Mouse (Mus musculus): ENCODE data around the gene Hyal1.
"Not testable (repeated sequence)": the region's sequence is repeated elsewhere in the genome, so short reads cannot be mapped to it uniquely, and the experiment has no call there.

Gene Hyal1

DNA sequence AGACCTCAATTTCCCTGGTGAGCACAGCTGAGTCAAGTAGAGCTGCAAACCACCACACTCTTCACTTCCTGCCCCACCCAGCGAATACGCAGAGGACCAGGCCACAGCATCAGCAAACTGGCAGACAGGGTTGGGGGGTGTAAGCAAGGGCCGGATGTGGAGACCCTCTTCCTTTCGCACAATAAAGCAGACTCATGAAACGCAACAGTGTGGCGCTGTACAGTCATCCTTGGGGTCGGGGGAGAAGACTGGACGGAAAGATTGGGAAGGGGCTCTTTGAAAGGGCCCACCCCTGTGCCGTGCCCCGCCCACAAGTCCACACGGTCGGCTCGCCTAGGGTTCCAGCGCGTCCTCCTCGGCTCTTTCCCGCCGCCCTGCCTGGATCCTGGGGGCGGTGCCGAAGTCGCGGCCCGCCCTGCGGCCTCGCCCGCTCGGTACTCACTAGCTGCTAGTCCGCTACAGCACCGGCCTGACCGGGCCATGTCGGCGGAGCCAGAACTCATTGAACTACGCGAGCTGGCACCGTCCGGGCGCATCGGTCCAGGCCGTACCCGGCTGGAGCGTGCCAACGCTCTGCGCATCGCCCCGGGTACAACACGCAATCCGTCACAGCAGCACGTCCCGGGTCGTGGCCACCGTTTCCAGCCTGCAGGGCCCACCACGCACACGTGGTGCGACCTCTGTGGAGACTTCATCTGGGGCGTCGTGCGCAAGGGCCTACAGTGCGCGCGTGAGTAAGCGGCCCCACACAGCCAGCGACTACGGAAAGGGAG, 25.4 kb upstream of the Hyal1 start, which contains the start of gene Rassf1:
Gene Rassf1 (plus strand): TSS at position 439 of the 773 bp plus-strand sequence.
- DNase-seq: peak; percentile 85

DNA sequence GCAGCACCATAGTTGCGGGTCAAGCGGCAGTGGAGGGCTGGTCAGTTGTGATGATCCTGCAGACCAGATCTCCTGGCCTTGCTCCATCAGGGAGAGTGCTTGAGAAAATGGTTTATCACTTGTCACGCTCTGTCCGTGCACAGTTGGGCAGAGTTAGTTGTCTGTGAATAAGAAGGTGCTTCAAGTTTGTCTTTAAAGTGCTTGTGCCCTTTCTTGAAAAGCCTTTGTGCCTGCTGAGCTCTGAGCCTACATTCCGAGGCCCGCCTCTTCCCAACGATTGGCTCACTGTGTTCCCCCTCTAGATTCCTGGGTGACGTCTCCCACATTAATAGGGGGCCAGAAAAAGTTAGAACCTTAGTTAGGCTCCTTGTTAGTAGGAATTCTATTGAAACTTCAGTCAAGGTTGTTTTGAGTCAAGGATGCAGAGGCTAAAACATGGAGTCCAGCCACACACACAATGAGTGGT, 24.8 kb upstream of the Hyal1 start:
- DNase-seq: no peak

DNA sequence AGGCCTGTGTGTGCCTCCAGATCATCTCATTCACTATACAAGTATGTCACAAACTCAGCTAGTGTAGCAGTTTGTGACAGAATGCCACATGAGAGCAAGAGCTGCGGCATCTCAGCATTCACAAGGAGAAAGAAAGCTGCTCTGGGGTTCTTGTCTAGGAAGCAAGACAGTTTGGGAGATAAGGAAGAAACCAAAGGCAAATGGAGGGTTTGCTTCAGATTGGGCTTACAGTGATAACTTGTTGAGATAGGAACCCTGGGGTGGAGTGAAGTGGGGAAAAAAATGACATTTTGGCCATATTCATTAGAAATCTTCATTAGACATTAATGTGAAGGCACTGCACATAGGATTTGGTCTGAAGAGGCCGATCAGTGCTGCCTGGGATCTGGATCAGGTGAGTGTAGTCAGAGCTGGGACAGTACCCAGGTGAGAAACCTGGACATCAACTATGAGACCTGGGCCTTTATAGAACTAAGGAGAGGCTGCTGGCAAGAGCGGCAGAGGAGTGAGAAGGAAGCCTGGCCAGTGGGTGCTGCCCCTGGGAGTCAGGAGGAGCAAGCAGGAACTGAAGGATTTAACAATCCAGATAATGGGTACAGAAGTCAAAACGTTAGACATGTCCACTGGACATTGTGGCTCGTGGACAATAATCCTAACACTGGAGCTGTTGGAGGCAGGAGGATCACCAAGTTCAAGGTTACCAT, 23.9 kb upstream of the Hyal1 start:
- DNase-seq: no peak

DNA sequence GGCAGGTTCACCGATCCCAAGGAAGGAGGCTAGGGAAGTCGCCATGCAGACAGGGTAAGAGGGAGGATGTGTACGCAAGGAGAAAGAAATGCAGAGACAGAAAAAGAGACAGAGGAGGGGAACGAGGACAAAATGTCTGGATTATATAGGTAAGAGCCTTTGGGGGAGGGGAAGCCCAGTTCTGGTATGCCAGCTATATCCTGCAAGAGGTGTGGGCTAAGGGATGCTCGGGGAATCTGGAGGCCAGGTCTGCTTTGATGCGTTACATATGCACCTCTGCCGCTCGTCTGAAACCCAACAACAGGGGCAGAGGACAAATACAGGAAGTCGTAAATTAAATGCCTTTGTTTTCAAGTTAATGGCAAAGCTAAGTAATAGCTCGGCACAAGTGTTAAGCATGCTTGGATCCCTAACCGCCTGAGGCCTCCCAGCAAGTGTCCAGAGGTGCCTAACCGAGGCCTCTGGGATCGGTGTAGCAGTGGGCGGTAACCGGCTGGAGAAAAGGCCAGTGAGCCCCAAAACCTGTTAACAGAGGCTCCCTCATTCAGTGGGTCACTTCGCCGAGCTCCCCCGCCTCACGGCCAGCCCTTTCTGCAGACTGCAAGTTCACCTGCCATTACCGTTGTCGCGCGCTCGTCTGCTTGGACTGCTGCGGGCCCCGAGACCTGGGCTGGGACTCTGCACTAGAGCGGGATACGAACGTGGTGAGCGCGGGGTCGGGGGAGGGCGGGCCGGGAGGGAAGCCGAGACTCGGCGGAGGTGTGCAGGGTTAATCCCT, 23.0 kb upstream of the Hyal1 start:
- DNase-seq: peak; percentile 50

DNA sequence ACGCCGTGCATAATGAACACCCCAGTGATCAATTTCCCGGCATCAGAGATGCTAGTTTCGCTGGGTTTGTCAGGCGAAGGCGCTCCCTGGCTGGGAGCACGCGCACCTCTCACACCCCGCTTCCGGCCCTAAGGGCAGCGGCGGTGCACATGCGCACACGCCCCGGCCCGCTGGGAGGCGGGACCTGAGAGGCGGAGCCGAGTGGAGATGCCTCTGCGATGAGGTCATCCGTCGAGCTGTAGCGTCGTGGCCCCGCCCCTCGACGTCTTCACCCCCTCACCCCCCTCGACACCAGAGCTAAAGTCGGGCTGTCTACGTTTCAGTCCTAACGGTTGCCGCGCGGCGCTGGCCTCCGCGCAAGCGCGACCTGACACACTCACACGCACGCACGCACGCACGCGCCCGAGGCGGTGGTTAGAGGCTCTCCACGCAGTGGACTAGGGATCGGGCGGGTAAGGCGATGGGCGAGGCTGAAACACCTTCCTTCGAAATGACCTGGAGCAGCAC, 22.4 kb upstream of the Hyal1 start:
- peak; percentile 99 for DNase-seq

DNA sequence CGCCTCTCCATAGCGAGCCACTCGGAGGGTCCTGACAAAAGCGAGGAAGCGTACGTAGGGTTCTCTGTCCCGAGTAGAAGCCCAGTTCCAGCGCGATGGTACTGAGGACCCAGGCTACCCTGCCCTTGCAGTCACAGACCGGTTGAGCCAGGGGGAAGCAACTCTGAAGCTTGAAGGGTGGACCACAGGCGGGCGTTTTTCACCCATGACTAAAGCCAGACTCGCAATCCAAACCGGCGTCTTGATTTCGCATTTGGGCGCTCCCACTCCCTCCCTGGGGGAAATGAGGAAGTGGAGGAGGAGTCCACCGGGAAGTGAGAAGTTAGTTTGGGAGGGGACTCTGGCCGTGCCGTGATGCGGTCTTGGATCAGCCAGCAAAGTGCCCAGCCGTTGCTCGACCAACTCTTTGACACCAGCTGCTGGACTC, 21.7 kb upstream of the Hyal1 start:
- peak; percentile 72 for DNase-seq

DNA sequence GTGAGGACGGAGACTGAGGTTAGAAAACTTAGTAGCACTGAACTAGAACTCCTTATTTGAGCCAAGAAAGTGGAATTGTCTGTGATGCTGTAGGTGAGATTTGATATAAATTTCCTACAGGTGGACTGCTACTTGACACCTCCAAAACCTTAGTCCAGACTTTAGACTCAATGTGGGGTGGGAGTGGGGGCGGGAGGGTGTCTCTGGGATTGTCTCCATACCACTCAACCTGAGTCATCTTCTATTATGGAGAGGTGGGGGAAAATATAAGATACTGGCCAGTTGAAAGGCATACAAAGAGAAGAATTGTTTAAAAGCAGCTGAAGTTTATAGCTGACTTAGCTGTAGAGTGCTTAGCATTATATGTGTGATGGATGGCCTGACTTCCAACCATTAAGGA, 21.0 kb upstream of the Hyal1 start:
- DNase-seq: no peak

DNA sequence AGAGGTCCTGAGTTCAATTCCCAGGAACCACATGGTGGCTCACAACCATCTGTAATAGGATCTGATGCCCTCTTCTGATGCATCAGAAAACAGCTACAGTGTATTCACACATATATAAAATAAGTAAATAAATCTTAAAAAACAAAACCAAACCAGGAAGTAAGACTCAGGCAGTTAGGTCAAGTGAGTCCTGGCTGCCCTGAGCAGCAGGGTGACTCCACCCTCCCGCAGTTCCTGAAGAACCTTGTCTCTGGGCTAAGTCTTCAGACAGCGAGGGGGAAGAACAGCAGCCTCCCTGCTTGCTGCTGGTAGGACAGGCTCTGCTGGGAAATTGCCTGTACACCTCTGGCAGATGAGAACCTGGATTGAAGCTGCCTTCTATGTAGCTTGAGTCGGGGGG, 20.4 kb upstream of the Hyal1 start:
- DNase-seq: no peak

DNA sequence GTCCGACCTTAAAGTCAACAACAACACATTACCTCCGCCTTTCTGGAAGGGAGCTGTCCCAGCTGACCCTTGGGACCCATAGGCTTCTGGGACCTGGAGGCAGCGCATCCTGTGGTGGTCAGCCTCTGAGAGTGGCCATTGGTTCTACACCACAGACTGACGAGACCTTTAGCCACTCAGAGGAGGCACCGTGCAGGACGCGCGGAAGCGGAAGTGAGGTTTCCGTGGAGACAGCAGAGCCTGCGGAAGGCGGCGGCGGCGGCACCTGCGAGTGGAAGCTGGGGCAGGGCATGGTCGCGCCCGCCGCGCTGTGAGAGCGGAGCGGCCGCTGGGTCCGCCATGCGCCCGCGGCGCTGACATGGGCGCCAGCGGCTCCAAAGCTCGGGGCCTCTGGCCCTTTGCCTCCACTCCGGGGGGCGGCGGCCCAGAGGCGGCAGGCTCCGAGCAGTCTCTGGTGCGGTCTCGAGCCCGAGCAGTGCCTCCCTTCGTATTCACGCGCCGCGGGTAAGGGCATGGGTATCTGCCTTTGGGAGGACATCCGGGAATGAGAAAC, 13.6 kb upstream of the Hyal1 start, which contains the start of gene Tusc2:
Gene Tusc2 (plus strand): TSS at position 227 of the 553 bp plus-strand sequence.
- peak; percentile 96 for DNase-seq

DNA sequence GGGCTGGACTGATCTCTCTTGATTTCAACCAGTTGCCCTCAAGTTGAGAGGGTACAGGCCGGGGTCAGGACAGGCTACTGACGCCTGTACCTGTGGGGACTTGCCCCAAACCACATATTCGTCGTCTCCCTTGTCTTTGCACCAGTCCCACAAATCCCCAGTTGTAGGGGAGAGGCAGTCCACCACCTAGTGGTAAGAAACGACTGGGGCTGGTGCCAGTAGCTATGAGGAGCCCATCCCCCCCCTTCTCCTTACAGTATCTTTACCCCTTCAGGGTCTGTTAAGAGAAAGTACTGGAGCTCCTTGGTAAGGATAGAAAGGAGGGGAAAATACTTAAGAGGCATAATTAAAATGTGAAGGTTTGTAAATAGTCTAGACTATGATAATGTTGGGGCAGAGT, 11.2 kb upstream of the Hyal1 start:
- not testable (repeated sequence) for DNase-seq

DNA sequence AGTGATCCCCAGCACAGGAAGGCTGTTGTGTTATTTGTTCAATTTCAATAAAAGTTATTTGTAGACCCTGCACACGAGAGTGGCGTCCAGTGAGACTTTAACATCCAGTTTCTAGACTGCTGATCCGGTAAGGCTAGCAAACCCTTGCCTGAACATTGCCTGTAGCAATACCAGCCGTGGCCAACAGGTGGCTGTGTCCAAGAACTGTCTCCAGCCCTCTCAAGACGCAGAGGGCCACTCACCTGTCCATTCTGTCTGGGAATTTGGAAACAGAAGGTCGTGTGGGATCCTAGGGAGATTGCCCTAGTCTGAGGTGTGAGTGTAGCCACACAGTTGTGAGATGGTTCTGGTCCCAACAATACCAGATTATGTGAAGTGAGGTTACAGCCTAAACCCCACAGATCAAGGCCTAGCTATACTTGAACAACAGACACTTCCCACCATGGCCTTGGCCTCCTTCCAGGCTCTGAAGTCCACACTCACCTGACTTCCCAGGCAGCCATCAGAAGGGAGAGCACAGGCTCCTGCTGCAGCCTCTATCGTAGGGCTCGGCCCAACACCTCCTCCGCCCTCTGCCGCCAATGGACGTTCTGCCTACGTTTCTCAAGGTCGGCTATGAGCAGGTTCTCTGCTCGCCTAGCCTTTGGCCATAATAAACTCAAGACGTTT, 10.6 kb upstream of the Hyal1 start:
- DNase-seq: peak; percentile 81

DNA sequence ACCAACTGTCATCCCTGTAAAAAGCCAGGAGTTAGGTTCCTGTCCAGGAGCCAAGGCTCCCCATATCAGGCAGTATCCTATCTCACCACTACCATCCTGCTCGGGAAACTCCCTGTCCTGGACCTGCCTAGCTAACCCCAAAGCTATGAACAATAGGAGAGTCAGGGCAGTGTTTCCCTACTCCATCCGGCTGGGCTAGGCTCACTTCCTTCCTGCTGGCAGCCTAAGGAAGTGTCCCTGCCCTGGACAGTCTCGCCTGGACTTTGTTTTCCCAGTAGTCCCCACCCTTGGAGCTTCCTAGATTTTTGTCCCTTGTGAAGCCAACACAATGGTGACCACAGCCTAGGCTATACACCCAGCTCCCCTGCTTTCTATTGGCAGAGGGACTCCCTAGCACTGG, 9.9 kb upstream of the Hyal1 start:
- DNase-seq: no peak

DNA sequence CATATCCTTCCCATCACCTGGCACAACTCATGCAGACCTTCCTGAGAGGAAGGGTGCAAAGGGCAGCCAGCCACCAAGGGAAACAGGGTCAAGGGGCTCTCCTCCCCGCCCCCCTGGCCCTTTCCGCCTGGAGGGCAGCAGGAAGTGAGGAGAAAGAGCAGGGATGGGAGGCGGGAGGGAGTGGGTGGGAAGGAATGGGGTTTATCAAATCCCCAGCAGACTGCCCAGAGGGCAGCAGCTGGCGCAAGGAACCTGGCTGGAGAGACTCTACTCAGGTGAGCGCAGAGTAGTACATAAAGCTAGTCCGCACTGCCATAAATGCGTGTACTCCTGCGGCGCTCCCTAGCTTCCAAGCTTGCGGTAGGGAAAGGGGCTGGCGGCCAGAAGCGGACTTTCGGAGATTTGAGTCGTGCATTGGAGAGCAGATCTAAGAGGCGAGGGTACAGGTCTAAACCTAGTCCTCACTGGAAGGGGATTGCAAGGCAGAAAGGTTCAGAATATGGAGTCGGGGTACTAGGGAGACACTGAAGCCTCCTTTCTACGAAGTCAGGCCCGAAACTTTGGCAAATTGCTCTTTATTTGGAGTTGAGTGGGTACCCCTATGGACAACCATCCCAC, 8.9 kb upstream of the Hyal1 start, which contains the start of gene Hyal2:
Gene Hyal2 (plus strand): TSS at position 244 of the 618 bp plus-strand sequence.
- DNase-seq: peak; percentile 30

DNA sequence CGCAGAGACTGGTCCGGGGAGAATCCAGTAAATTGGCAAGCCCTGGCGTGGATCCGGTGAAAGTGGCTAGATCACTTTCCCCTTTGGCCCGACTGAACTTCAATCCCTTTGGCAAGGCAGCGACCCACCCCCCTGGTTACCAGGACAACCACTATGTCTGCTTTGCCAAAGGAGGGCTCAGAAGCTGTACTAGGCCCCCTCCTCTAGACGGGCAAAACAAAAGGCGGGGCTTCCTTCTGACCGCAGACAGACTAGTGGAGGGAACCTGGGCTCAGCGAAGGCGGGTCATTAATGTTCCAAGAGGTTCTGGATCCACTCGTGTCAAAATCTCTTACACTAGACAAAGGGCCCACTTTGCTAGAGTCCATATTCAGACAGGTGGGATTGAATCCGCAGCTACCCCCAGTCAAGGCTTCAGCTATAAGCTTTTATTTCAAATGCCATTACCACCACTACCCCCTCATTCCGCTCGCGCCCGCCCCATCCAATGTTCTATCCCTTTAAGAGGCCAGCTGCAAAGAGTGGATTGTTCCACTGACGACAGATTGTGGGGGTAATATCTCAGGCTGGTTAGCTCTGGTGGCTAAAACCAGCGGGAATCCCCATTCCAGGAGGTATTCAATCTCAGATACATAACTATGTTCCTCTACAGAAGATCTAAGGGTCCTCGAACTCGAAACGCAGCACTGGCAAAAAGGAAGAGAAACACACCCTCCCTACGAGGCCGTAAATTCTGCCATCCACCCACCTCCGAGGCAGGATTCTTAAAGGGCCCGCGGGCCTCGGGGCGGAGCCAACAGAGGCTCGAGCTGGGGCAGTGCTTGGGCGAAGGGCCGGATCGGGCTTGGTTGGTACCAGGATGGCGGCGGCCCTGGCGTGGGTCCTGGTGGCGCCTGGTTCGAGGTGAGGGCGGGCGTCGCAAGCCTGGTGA, 8.1 kb upstream of the Hyal1 start:
- peak; percentile 95 for DNase-seq

DNA sequence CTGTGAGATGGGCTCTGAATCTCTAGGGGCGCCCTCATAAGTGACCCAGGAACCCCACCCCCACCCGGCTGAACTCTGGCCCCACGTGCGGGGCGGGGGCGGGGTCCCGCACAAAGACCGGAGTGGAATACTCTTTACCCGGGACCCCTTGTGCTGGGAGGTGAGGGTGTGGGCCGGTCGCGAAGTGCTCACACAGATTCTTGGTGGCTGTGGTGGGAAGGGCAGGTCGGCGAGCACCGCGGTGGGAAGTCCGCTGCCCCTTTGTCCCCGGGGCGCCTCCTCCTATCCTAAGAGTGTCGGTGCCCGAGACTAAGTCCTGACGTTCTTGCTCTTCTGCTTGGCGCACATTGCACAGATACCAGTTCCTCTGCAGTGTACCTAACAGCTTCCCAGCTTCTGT, 7.5 kb upstream of the Hyal1 start:
- no peak for DNase-seq

DNA sequence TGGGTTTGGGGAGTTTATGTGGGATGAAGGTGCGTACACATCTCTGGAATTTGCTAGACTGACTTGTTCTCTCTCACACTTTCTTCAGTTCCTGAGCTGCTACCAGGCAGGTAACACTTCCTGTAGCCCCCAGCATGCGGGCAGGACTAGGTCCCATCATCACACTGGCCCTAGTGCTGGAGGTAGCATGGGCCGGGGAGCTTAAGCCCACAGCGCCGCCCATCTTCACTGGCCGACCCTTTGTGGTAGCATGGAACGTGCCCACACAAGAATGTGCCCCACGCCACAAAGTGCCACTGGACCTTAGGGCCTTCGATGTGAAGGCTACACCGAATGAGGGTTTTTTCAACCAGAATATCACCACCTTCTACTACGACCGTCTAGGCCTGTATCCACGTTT, 6.7 kb upstream of the Hyal1 start:
- no peak for DNase-seq

DNA sequence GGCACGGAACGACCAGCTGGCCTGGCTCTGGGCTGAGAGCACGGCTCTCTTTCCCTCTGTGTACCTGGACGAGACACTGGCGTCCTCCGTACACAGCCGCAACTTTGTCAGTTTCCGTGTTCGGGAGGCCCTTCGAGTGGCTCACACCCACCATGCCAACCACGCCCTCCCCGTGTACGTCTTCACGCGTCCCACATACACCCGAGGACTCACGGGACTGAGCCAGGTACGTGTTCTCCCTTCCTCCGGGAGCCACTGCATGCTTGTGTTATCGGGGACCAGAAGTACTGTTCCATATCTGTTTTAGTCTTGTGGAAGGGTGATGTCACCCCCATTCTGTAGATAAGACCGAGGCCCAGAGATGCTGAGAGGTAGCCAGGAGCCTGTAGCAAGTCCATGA, 5.9 kb upstream of the Hyal1 start:
- no peak for DNase-seq

DNA sequence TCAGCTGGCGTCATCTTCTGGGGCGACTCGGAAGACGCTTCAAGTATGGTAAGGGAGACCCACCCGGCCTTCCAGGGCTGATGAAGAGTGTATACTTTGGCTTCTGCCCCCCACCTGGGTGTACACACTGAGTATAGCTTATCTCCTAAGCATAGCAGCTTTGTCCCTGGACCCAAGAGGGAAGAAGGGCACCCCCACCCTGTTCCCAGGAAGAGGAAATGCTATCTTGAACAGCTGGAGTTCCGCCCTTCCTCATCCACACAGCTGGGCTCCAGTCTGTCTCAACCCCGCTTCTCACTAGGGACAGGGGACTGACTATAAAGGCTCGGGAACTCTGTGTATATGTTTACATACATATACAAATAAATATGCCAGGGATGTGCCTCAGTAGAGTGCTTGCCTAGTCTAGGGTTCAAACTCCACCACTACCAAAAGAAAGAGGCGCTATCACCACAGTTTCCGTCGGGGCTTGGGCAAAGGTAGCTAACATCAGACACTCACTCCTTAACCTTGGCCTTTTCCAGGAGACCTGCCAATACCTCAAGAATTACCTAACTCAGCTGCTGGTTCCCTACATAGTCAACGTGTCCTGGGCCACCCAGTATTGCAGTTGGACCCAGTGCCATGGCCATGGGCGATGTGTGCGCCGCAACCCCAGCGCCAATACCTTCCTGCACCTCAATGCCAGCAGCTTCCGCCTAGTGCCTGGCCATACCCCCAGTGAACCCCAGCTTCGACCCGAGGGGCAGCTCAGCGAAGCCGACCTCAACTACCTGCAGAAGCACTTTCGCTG, 5.0 kb upstream of the Hyal1 start:
- no peak for DNase-seq

DNA sequence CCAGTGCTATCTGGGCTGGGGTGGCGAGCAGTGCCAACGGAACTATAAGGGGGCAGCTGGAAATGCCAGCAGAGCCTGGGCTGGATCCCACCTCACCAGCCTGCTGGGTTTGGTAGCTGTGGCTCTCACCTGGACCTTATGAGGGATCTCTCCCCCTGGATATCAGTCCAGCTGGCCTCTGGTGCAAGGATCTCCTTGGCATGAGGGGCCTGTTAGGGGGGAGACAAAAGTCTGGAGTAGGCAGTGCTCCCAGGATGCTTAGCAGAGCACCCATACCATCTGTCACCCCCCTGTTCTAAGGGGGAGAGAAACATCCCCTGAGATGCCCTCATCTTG, 4.4 kb upstream of the Hyal1 start:
- no peak for DNase-seq

DNA sequence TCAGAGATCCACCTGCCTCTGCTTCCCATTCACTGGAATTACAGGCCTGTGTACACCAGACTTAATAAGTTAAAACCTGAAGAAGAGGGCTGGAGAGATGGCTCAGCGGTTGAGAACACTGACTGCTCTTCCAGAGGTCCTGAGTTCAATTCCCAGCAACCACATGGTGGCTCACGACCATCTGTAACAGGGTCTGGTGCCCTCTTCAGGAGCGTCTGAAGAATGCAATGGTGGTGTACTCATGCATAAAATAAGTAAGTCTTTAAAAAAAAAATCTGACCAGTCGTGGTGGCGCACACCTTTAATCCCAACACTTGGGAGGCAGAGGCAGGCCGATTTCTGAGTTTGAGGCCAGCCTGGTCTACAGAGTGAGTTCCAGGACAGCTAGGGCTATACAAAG, 3.0 kb upstream of the Hyal1 start:
- DNase-seq: not testable (repeated sequence)

Measured in embryo, embryonic 11 days (tissue).